Mouse (Mus musculus) C2C12 (cell line): Measurements from ENCODE around the gene Ripor2.

ENCODE experiments used
- CTCF ChIP-seq: IDR thresholded peaks from one replicate; pipeline ENCODE4 v1.5.1; 2011; ENCODE audit not compliant: control insufficient read depth, insufficient read depth, insufficient read length
- FOSL1 ChIP-seq: IDR thresholded peaks from one replicate; pipeline ENCODE4 v1.8.0; 2011; ENCODE audit warnings: mild to moderate bottlenecking, low read length; ENCODE audit not compliant: poor library complexity, insufficient read depth, severe bottlenecking
- MAX ChIP-seq: IDR thresholded peaks from one replicate; pipeline ENCODE4 v1.6.1; 2011; ENCODE audit warnings: mild to moderate bottlenecking, control low read depth
- MYOG ChIP-seq: IDR thresholded peaks from one replicate; pipeline ENCODE4 v1.6.1; 2011; ENCODE audit not compliant: control insufficient read depth, insufficient read length; ENCODE audit errors: extremely low read depth
- USF1 ChIP-seq: IDR thresholded peaks from one replicate; pipeline ENCODE4 v1.6.1; 2011; ENCODE audit warnings: low read depth, mild to moderate bottlenecking, control low read depth, moderate library complexity

DNA sequence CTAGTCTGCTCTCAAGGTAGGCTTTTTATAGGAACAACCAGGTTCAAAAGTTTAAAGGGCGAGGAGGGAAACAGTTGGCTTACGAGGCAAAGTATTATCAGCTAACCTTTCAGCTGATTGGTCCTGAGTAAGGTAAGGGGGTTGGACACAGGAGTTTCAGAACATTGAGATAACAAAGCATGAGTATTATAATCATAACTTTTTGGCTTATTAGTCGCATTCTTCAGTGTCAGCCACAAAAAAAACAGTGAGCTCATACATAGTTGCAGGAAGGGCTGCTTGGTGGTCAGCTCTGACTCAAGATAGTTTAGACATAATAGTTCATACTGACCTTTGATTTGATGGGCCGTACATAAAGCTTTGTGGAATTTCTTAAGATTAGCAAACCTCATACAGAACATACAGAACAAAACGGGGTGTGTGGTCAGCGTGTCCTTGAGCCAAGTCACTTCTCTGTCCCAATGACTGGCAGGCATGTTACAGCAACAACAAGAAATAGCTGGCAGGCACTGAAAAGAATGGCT, 153.7 kb downstream of the Ripor2 start:
- no peak for TF ChIP-seq MYOG
- no peak for TF ChIP-seq CTCF
- no peak for TF ChIP-seq MAX
- no peak for TF ChIP-seq FOSL1
- TF ChIP-seq USF1 = no peak
